8 mouse cellular contexts compared by ENCODE assay signal in the genomic region with DNA sequence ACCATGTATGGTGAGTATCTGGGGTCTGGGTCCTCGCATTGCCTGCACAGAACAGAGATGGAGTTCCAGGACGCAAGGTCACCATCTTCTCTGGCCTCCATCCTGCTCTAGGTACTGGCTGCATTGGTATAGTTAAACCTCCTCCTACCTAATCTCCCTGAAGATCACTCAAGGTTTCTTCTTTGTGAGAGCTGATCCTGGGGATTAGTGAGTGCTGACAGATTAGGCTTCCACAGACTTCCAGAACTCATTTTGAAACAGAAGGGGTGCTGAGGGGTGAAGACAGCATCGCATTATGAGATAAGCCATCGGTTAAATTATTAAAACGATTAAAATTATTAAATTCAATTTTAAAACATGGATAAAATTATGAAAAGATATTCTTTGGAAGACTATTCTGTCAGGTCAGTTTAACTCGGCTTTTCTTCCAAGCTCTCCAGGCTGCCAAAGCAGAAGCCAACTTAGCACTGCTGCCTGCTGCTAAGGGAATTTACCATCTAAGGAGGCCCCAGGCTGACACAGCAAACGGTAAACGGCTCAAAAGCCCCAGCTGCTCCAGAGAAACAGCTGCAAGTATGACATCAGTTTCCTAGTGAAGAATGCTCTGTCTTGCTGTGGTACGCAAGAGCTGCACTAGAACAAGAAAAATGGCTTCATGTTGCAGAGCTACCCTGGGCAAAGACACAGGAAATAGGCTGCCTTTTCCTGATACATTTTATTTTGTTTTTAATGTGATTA.
DNase-seq lines count a peak whose midpoint lies in the region; ATAC-seq lines count a peak whose summit lies in the region.
"Had no signal": no experiment of that assay in that cellular context is flagged by ENCODE, and none has a peak within 500 bp of the region (broad histone marks: within the 10 kb centered on the region; RNA-seq: fewer than 3 reads in every experiment).

No protein-coding gene starts in this region.

- H3K27me3 ChIP-seq in midbrain, embryonic 14.5 days (ENCODE audit: control insufficient read depth, insufficient read depth, low read length), result no peaks in the 10 kb centered on the region
- H3K27me3 ChIP-seq: embryonic facial prominence, embryonic 13.5 days had no signal

- no peak overlapping the region for H3K27ac ChIP-seq in midbrain, embryonic 14.5 days (replicated peaks; ENCODE audit: low read depth, low read length)
- H3K27ac ChIP-seq: embryonic facial prominence, embryonic 13.5 days had no signal

- peak; percentile 6 for DNase-seq in urinary bladder, postnatal 14 days (ENCODE audit: low spot score)
- DNase-seq in urinary bladder, postnatal 25 days (ENCODE audit: low spot score), result no peak
- DNase-seq in layer of hippocampus, adult 9-11 months, result peak; percentile 31
- peak; percentile 58 for DNase-seq in midbrain, embryonic 14.5 days
- peak; percentile 76 for DNase-seq in thymus, postnatal 14 days
- DNase-seq in frontal cortex, postnatal 14 days (ENCODE audit: low spot score in 2 of 2), result no peak

- no peak overlapping the region for H3K9ac ChIP-seq in midbrain, embryonic 14.5 days (replicated peaks; ENCODE audit: low read length)
- H3K9ac ChIP-seq: embryonic facial prominence, embryonic 13.5 days had no signal

- H3K4me3 ChIP-seq in midbrain, embryonic 14.5 days (replicated peaks; ENCODE audit: low read depth, low read length), result no peak overlapping the region
- H3K4me3 ChIP-seq: embryonic facial prominence, embryonic 13.5 days had no signal

- H3K4me1 ChIP-seq in midbrain, embryonic 14.5 days (ENCODE audit: control insufficient read depth, insufficient read depth, low read length), result no peaks in the 10 kb centered on the region
- H3K4me1 ChIP-seq: embryonic facial prominence, embryonic 13.5 days had no signal

- no peaks in the 10 kb centered on the region for H3K9me3 ChIP-seq in midbrain, embryonic 14.5 days (ENCODE audit: control insufficient read depth, low read length)
- H3K9me3 ChIP-seq: embryonic facial prominence, embryonic 13.5 days had no signal

- no peak overlapping the region for H3K4me2 ChIP-seq in midbrain, embryonic 14.5 days (ENCODE audit: low read length)
- H3K4me2 ChIP-seq: embryonic facial prominence, embryonic 13.5 days had no signal

- no peaks in the 10 kb centered on the region for H3K36me3 ChIP-seq in midbrain, embryonic 14.5 days (ENCODE audit: control insufficient read depth, insufficient read depth, low read length)
- H3K36me3 ChIP-seq: embryonic facial prominence, embryonic 13.5 days had no signal

- 53% methylated on average over 9 of the region's 9 CpGs for WGBS in midbrain, embryonic 14.5 days

- ATAC-seq in granulocyte monocyte progenitor cell, adult 5-6 weeks (replicated peaks; ENCODE audit: poor library complexity, severe bottlenecking), result peak; percentile 79
- ATAC-seq in midbrain, embryonic 14.5 days (ENCODE audit: low FRiP score, low TSS enrichment), result no peak

Comparison
In these comparisons a context has a peak if more than half of its experiments do, and no peak if none do; other contexts are left out.
1. DNase-seq: peak in urinary bladder, postnatal 14 days (single experiment), layer of hippocampus, adult 9-11 months (single experiment), midbrain, embryonic 14.5 days (single experiment) and thymus, postnatal 14 days (single experiment); none in urinary bladder, postnatal 25 days (single experiment) and frontal cortex, postnatal 14 days (0 of 2).